Mouse (Mus musculus): ENCODE results near the gene Ttc21a. TPM values are rescaled to one million over a fixed set of nuclear protein-coding genes. Genes with fewer than 3 reads are reported as not detected.

Ttc21a gene
- 2.0 and 3.8 TPM in 2 replicates for polyA plus RNA-seq (2012; rRNA removed)

- peak; percentile 31 for DNase-seq (ENCODE audit: low read depth)
These were observed at the start of gene Ttc21a, which contains the start of gene Gorasp1 for GRCm38 (mm10) chr9:119937005-119937773. Ttc21a (plus strand) TSS chr9:119937606. Gorasp1 (minus strand) TSS chr9:119937565.

- DNase-seq (ENCODE audit: low read depth) = no peak
These were observed 48.6 kb upstream of the Ttc21a start for GRCm38 (mm10) chr9:119888843-119889246.

- no peak for DNase-seq (ENCODE audit: low read depth)
These were observed 48.0 kb upstream of the Ttc21a start for GRCm38 (mm10) chr9:119889446-119889845.

GRCm38 (mm10) chr9:119890692-119891091, 46.7 kb upstream of the Ttc21a start:
- no peak for DNase-seq (ENCODE audit: low read depth)

GRCm38 (mm10) chr9:119893881-119894280, 43.5 kb upstream of the Ttc21a start:
- no peak for DNase-seq (ENCODE audit: low read depth)

GRCm38 (mm10) chr9:119894339-119895009, 42.9 kb upstream of the Ttc21a start, which contains the start of gene Wdr48:
Wdr48 (plus strand) TSS chr9:119894878.
- DNase-seq (ENCODE audit: low read depth) = peak; percentile 70

GRCm38 (mm10) chr9:119895040-119895721, 42.2 kb upstream of the Ttc21a start:
- DNase-seq (ENCODE audit: low read depth) = no peak

- peak; percentile 9 for DNase-seq (ENCODE audit: low read depth)
These were observed 38.0 kb upstream of the Ttc21a start for GRCm38 (mm10) chr9:119899446-119899845.

GRCm38 (mm10) chr9:119902410-119903151, 34.8 kb upstream of the Ttc21a start:
- DNase-seq (ENCODE audit: low read depth) = peak; percentile 26

GRCm38 (mm10) chr9:119908708-119909107, 28.7 kb upstream of the Ttc21a start:
- no peak for DNase-seq (ENCODE audit: low read depth)

- no peak for DNase-seq (ENCODE audit: low read depth)
These were observed 27.5 kb upstream of the Ttc21a start for GRCm38 (mm10) chr9:119909931-119910330.

GRCm38 (mm10) chr9:119913087-119913838, 24.1 kb upstream of the Ttc21a start:
- DNase-seq (ENCODE audit: low read depth) = no peak

GRCm38 (mm10) chr9:119919858-119920257, 17.5 kb upstream of the Ttc21a start:
- no peak for DNase-seq (ENCODE audit: low read depth)

- DNase-seq (ENCODE audit: low read depth) = no peak
These were observed 13.9 kb upstream of the Ttc21a start for GRCm38 (mm10) chr9:119923462-119923861.

- no peak for DNase-seq (ENCODE audit: low read depth)
These were observed 12.2 kb upstream of the Ttc21a start for GRCm38 (mm10) chr9:119925120-119925657.

- DNase-seq (ENCODE audit: low read depth) = no peak
These were observed 11.7 kb upstream of the Ttc21a start for GRCm38 (mm10) chr9:119925729-119926128.

GRCm38 (mm10) chr9:119926497-119926896, 10.9 kb upstream of the Ttc21a start:
- DNase-seq (ENCODE audit: low read depth) = no peak

GRCm38 (mm10) chr9:119932358-119932757, 5.0 kb upstream of the Ttc21a start:
- DNase-seq (ENCODE audit: low read depth) = no peak

- no peak for DNase-seq (ENCODE audit: low read depth)
These were observed 3.7 kb upstream of the Ttc21a start for GRCm38 (mm10) chr9:119933675-119934074.

GRCm38 (mm10) chr9:119938496-119938895, 1.1 kb downstream of the Ttc21a start:
- no peak for DNase-seq (ENCODE audit: low read depth)

GRCm38 (mm10) chr9:119939646-119940045, 2.2 kb downstream of the Ttc21a start:
- DNase-seq (ENCODE audit: low read depth) = no peak
